Mouse (Mus musculus) layer of hippocampus, adult 2 months (tissue): ENCODE measurements around the gene Sult1b1. TPM values are rescaled to one million over a fixed set of nuclear protein-coding genes. Genes with fewer than 3 reads are reported as not detected.
"Not testable (repeated sequence)": the region's sequence is repeated elsewhere in the genome, so short reads cannot be mapped to it uniquely, and the experiment has no call there.

Experiments used
- DNase-seq, 2 experiments: peaks; one replicate each; pipeline ENCODE4 v3.0.0; 2022; ENCODE audit warnings: low spot score in 2 of 2
- H3K27ac ChIP-seq: fragments of 200-600 bp; 2 replicates; pipeline ENCODE4 v1.8.1; 2022
- H3K4me3 ChIP-seq: fragments of 200-600 bp; 2 replicates; pipeline ENCODE4 v1.8.1; 2022; ENCODE audit warnings: mild to moderate bottlenecking
- CTCF ChIP-seq: fragments of 200-600 bp; conservative IDR thresholded peaks from 2 replicates; pipeline ENCODE4 v1.8.1; 2022; ENCODE audit warnings: antibody characterized with exemption, mild to moderate bottlenecking, moderate library complexity
- long read RNA-seq, 2 experiments: library from polyadenylated mRNA; stranded (forward); transcript quantifications; one replicate each; pipeline ENCODE4 v2.0.0; 2021; ENCODE audit warnings: borderline mapping rate in 2 of 2
- total RNA-seq, 2 experiments: library from RNA; stranded (reverse); gene quantifications; 2 replicates each; pipeline ENCODE4 v1.2.3; 2021

Gene Sult1b1
- total RNA-seq, result not detected
- long read RNA-seq, experiment 1, result 0 reads
- long read RNA-seq, experiment 2, result 0 reads

GRCm38 (mm10) chr5:87538111-87538510, at the start of gene Sult1b1:
Gene Sult1b1, minus strand, starts transcription at chr5:87538195.
- no peak for TF ChIP-seq CTCF
- Histone ChIP-seq H3K4me3 (no peak within 1 kb of the TSS), H3K27ac (no peak within 1 kb of the TSS)
- no peak for DNase-seq

- Histone ChIP-seq H3K4me3 (no peak overlapping the region), H3K27ac (no peak overlapping the region)
- no peak for DNase-seq
- TF ChIP-seq CTCF, result no peak
Measured at GRCm38 (mm10) chr5:87580389-87580788, 42.4 kb upstream of the Sult1b1 start.

- TF ChIP-seq CTCF, result no peak
- H3K27ac ChIP-seq, result no peak overlapping the region
- DNase-seq, result no peak
- no peak overlapping the region for H3K4me3 ChIP-seq
Measured at GRCm38 (mm10) chr5:87574174-87574573, 36.2 kb upstream of the Sult1b1 start.

GRCm38 (mm10) chr5:87573490-87573889, 35.5 kb upstream of the Sult1b1 start:
- no peak overlapping the region for H3K4me3 ChIP-seq
- DNase-seq, result no peak
- H3K27ac ChIP-seq, result no peak overlapping the region
- TF ChIP-seq CTCF, result no peak

- TF ChIP-seq CTCF, result no peak
Measured at GRCm38 (mm10) chr5:87572781-87573180, 34.8 kb upstream of the Sult1b1 start.

GRCm38 (mm10) chr5:87568845-87569244, 30.9 kb upstream of the Sult1b1 start, which contains the start of gene Sult1d1:
Gene Sult1d1, minus strand, starts transcription at chr5:87569027.
- no peak for DNase-seq
- no peak within 1 kb of the TSS for H3K4me3 ChIP-seq
- no peak within 1 kb of the TSS for H3K27ac ChIP-seq
- no peak for TF ChIP-seq CTCF

More at GRCm38 (mm10) chr5:87572781-87573180, 34.8 kb upstream of the Sult1b1 start:
- no peak for DNase-seq
- Histone ChIP-seq H3K27ac (no peak overlapping the region), H3K4me3 (no peak overlapping the region)

GRCm38 (mm10) chr5:87567306-87567705, 29.3 kb upstream of the Sult1b1 start:
- DNase-seq, result no peak
- Histone ChIP-seq H3K4me3 (no peak overlapping the region), H3K27ac (no peak overlapping the region)
- TF ChIP-seq CTCF, result no peak

- Histone ChIP-seq H3K27ac (no peak overlapping the region), H3K4me3 (no peak overlapping the region)
- DNase-seq, result no peak
- no peak for TF ChIP-seq CTCF
Measured at GRCm38 (mm10) chr5:87562966-87563365, 25.0 kb upstream of the Sult1b1 start.

- no peak for TF ChIP-seq CTCF
- no peak for DNase-seq
- H3K4me3 ChIP-seq, result no peak overlapping the region
- no peak overlapping the region for H3K27ac ChIP-seq
Measured at GRCm38 (mm10) chr5:87562526-87562925, 24.5 kb upstream of the Sult1b1 start.

- TF ChIP-seq CTCF, result no peak
- Histone ChIP-seq H3K4me3 (no peak overlapping the region), H3K27ac (no peak overlapping the region)
- DNase-seq, result no peak
Measured at GRCm38 (mm10) chr5:87560145-87560544, 22.1 kb upstream of the Sult1b1 start.

- no peak for DNase-seq
- Histone ChIP-seq H3K4me3 (no peak overlapping the region), H3K27ac (no peak overlapping the region)
- TF ChIP-seq CTCF, result no peak
Measured at GRCm38 (mm10) chr5:87550935-87551334, 12.9 kb upstream of the Sult1b1 start.

- no peak for DNase-seq
- no peak for TF ChIP-seq CTCF
- no peak overlapping the region for H3K4me3 ChIP-seq
- no peak overlapping the region for H3K27ac ChIP-seq
Measured at GRCm38 (mm10) chr5:87535994-87536644, 1.9 kb downstream of the Sult1b1 start.

GRCm38 (mm10) chr5:87532288-87532687, 5.7 kb downstream of the Sult1b1 start:
- DNase-seq, result no peak
- no peak for TF ChIP-seq CTCF
- Histone ChIP-seq H3K27ac (no peak overlapping the region), H3K4me3 (no peak overlapping the region)

- H3K27ac ChIP-seq, H3K4me3 ChIP-seq, DNase-seq: not testable (repeated sequence)
Measured at GRCm38 (mm10) chr5:87523561-87523960, 14.4 kb downstream of the Sult1b1 start.
